Mouse (Mus musculus): ENCODE measurements around the gene Ddi1. TPM values are rescaled to one million over a fixed set of nuclear protein-coding genes. Genes with fewer than 3 reads are reported as not detected.
"Not testable (repeated sequence)": the region's sequence is repeated elsewhere in the genome, so short reads cannot be mapped to it uniquely, and the experiment has no call there.

Gene Ddi1
- not detected for total RNA-seq (2021)

DNA sequence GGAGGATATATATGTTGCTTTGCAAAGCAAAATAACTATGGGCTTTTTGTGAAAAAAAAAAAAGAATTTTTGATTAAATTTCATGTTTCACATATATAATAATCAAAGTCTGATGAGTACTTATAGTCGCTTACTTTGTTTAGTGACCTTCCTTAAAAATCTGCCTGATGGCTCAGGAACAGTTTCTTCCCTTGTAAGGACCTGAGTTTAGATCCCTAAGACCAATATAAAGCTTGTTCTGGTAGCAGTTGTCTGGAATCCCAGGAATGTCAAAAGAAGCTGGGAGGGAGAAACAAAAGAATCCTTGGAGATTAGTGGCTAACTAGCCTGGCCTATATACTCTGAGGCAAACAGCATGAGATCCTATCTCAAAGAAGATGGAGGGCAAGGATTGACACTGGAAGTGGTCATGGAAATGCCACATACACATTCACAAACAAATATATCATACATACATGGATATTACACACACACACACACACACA, at the start of gene Ddi1:
Gene Ddi1 (minus strand): TSS at position 51 of the 485 bp plus-strand sequence.
- intact Hi-C loops (cut with DNase I) = no loop called here
- no peak for DNase-seq (ENCODE audit: low spot score in 2 of 2)

GRCm38 (mm10) chr9:6317114-6317513, 47.5 kb upstream of the Ddi1 start:
- DNase-seq (ENCODE audit: low spot score in 2 of 2) = no peak
- intact Hi-C loops (cut with DNase I) = no loop called here

DNA sequence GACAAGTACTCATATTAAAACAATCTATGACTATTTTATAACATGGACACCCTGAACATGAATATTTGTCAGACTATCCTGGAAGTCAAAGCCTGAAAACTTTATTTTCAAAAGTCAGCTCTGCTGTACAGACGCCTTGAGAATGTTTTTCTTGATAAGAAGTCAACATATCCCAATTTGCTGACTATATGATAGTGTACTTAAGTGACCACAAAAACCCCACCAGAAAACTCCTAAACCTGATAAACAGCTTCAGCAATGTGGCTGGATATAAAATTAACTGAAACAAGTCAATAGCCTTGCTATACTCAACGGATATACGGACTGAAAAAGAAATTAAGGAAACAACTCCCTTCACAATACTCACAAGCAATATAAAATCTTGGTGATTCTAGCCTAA, 36.2 kb upstream of the Ddi1 start:
- intact Hi-C loops (cut with DNase I) = no loop called here
- DNase-seq (ENCODE audit: low spot score in 2 of 2) = no peak

DNA sequence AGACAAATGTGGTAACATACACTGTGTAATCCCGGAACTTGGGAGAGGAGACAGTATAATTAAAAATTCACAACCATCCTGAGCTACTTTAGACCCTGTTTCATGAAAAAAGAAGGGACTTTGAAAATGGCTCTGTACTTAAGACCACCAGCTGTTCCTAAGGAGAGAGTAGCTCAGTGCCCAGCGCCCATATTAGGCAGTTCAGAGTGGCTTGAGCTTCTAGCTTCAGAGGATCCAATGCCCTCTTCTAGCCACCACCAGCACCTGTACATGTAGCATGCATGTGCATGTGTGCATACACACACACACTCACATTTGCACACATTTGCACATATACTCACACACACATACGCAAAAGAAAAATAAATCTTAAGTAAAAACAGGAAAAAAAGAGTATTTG, 34.9 kb upstream of the Ddi1 start:
- no peak for DNase-seq (ENCODE audit: low spot score in 2 of 2)
- intact Hi-C loops (cut with DNase I) = no loop called here

GRCm38 (mm10) chr9:6302050-6302449, 32.4 kb upstream of the Ddi1 start:
- no peak for DNase-seq (ENCODE audit: low spot score in 2 of 2)
- intact Hi-C loops (cut with DNase I) = no loop called here

DNA sequence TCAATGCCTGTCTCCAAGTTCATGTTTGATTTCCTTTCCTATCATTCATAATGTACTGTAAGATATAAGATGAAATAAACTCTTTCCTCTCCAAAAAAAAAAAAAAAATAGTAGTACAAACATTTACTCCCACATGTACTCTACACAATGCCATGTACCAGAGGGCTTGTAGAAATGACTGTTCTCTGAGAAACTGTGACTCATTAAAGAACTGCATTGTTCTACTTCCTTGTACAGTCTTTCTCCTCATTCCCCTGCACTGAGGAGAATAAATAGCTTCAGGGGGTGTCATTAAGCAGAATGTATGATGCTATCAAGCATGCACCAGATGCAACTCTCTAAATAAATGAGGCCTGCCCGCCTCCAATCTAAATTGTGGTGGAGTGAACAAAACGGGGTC, 28.9 kb upstream of the Ddi1 start:
- intact Hi-C loops (cut with DNase I) = no loop called here
- no peak for DNase-seq (ENCODE audit: low spot score in 2 of 2)

- intact Hi-C loops (cut with DNase I) = no loop called here
- no peak for DNase-seq (ENCODE audit: low spot score in 2 of 2)
These were observed 19.6 kb upstream of the Ddi1 start for GRCm38 (mm10) chr9:6289211-6289696.

- intact Hi-C loops (cut with DNase I) = no loop called here
- no peak for DNase-seq (ENCODE audit: low spot score in 2 of 2)
These were observed 17.1 kb upstream of the Ddi1 start for GRCm38 (mm10) chr9:6286770-6287169.

- DNase-seq (ENCODE audit: low spot score in 2 of 2) = no peak
- intact Hi-C loops (cut with DNase I) = no loop called here
These were observed 7.9 kb upstream of the Ddi1 start for GRCm38 (mm10) chr9:6277526-6277925.

DNA sequence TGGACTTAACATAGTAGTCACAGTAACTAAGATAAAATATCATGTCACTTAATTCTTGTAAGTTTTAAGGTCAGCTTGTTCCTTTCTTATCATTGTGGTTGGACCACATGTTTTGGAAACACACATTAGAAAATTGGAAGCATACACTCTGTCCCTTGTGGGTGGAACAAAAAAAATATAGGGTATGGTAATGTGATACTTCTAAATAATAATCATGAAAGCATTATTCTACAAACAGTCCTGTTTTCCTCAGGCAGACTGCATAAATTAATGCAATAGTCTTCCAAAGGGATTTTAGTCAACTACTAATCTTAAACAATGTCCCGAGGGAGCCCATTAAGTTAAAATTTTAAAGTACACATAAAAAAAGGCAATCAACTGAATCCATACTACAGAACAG, 6.7 kb upstream of the Ddi1 start:
- DNase-seq (ENCODE audit: low spot score in 2 of 2) = no peak
- intact Hi-C loops (cut with DNase I) = no loop called here

DNA sequence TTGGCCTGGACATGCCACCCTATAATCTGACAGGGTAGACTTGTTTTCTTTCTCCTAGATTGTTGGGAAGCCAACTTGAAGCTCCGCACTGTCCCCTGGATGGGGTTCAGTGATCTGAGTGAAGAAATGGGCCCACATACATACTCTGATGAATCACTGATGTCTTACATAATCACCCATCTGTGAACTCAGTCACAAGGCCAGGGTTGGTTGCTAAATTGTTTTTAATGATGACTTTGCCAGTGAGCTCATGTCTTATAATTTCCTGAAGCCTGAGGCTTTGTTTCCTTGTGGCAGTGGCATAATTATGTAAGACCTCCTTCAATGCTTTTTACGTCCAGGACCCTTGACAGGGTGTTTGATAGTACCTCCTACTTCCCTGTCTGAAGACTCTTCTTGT, 4.8 kb downstream of the Ddi1 start:
- intact Hi-C loops (cut with DNase I) = no loop called here

DNA sequence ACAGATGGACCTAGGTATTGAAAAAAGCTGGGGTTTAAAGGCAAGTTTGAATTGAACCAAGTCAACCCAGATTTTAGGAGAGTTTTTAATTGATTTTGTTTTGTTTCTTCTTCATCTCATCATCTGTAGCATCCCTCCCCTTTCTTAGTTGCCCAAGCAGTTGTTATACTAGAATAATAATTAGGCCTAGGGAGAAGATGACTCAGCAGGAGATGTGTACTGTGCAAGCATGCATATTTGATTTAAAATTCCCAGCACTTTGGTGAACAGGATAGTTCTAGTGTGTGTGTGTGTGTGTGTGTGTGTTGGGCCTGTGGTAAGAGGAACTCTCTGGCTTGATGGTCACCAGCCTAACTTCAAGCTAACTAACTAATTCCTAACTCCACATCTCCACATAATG, 12.6 kb downstream of the Ddi1 start:
- intact Hi-C loops (cut with DNase I) = no loop called here
- DNase-seq (ENCODE audit: low spot score in 2 of 2) = no peak

More for the DNA sequence above, 4.8 kb downstream of the Ddi1 start:
- no peak for DNase-seq (ENCODE audit: low spot score in 2 of 2)

- intact Hi-C loops (cut with DNase I) = no loop called here
These were observed 17.7 kb downstream of the Ddi1 start for GRCm38 (mm10) chr9:6251990-6252389.

GRCm38 (mm10) chr9:6250320-6250719, 19.3 kb downstream of the Ddi1 start:
- intact Hi-C loops (cut with DNase I) = no loop called here
- DNase-seq (ENCODE audit: low spot score in 2 of 2) = no peak

More at GRCm38 (mm10) chr9:6251990-6252389, 17.7 kb downstream of the Ddi1 start:
- no peak for DNase-seq (ENCODE audit: low spot score in 2 of 2)

GRCm38 (mm10) chr9:6235982-6236381, 33.7 kb downstream of the Ddi1 start:
- DNase-seq (ENCODE audit: low spot score in 2 of 2); intact Hi-C loops (cut with DNase I): not testable (repeated sequence)

GRCm38 (mm10) chr9:6217505-6217904, 52.1 kb downstream of the Ddi1 start:
- intact Hi-C loops (cut with DNase I) = no loop called here
- no peak for DNase-seq (ENCODE audit: low spot score in 2 of 2)

- DNase-seq (ENCODE audit: low spot score in 2 of 2) = no peak
- intact Hi-C loops (cut with DNase I) = no loop called here
These were observed 56.8 kb downstream of the Ddi1 start for GRCm38 (mm10) chr9:6212862-6213261.

Other genes starting within 250 kb of the Ddi1 start
- 1 to 10 TPM; 2.5 to 2.7 TPM for gene Pdgfd, start 101.3 kb downstream of the Ddi1 start, total RNA-seq (2021)